Mouse (Mus musculus) fibroblast of lung, adult 2 months (primary cell): Measurements from ENCODE around the gene Ccdc57.
"Not testable (repeated sequence)": the region's sequence is repeated elsewhere in the genome, so short reads cannot be mapped to it uniquely, and the experiment has no call there.

Experiments
- DNase-seq: peaks from one replicate; pipeline ENCODE4 v3.0.0-alpha.2; 2011; ENCODE audit warnings: low read depth

The Ccdc57 gene

GRCm38 (mm10) chr11:120851582-120851981 lies 81.1 kb downstream of the Ccdc57 start:
- DNase-seq, result no peak

GRCm38 (mm10) chr11:120851132-120851531 lies 81.5 kb downstream of the Ccdc57 start:
- no peak for DNase-seq

- DNase-seq, result no peak
Measured at GRCm38 (mm10) chr11:120850331-120851030, 82.2 kb downstream of the Ccdc57 start.

- no peak for DNase-seq
Measured at GRCm38 (mm10) chr11:120846725-120847475, 85.8 kb downstream of the Ccdc57 start.

GRCm38 (mm10) chr11:120844329-120844728 lies 88.3 kb downstream of the Ccdc57 start:
- no peak for DNase-seq

GRCm38 (mm10) chr11:120833555-120834280 lies 99.0 kb downstream of the Ccdc57 start:
- DNase-seq, result no peak

DNA sequence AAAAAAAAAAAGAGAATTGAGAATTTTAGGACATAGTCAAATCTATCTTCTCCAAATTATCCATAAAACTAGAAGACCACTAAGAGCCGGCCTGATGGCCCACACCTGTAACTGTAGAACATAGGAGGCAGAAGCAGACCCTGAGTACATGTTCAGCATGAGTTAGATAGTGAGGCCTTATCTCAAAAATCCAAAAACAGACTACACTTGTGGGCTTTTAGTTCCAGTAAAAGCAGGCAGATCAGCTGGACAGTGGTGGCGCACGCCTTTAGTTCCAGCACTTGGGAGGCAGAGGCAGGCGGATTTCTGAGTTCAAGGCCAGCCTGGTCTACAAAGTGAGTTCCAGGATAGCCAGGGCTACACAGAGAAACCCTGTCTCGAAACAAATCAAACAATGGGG lies 99.7 kb downstream of the Ccdc57 start:
- DNase-seq, result not testable (repeated sequence)

GRCm38 (mm10) chr11:120831659-120832440 lies 100.8 kb downstream of the Ccdc57 start:
- no peak for DNase-seq

DNA sequence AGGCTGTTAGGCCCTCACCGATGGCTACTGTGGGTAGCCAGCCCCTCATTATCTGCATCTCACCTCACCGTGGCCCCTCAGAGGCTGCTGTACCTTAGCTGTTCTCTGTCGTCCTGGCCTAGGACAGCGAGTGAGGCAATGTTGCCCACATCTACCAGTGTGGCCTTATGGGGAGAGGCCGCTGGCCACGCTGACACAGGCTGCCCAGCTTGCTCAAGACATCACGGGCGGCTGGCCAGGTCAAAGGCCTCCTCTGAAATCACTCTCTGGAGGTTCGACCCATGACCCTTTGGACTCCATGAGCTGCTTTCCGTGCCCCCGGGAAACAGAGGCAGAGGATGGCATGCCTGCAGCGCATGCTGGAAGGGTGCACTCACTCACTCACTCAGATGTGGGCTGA lies 102.0 kb downstream of the Ccdc57 start:
- DNase-seq, result no peak

GRCm38 (mm10) chr11:120829757-120830532 lies 102.7 kb downstream of the Ccdc57 start:
- no peak for DNase-seq

GRCm38 (mm10) chr11:120828416-120828815 lies 104.3 kb downstream of the Ccdc57 start:
- DNase-seq, result no peak

GRCm38 (mm10) chr11:120826016-120826953 lies 106.4 kb downstream of the Ccdc57 start:
- no peak for DNase-seq

DNA sequence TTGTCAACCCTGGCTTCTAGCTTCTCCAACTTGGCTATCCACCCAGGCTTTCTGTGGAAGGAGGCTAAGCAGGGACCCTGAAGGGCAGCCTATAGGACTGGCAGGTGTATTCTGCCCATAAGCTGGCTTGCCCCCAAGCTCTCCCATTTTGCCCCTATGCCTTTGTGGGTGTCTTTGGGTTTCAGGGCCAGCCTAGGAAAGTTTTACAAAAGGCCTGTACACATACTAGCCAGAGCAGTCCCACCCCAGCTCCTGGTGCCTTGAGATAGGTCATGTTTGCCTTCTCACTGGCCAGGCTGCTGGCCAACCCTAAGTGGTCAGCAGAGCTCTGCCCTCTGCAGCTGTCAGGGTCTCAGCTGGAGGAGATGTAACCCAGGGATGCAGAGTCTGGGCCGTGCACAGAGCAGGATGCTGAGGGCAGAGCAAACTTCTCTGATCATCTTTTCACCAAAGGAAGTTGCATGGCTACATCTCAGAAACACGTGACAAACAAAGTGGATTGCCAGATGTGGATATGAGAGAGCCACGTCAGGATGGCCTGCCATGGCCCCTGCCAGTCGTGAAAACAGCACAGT lies 107.3 kb downstream of the Ccdc57 start:
- no peak for DNase-seq

GRCm38 (mm10) chr11:120824787-120825288 lies 107.8 kb downstream of the Ccdc57 start:
- no peak for DNase-seq

DNA sequence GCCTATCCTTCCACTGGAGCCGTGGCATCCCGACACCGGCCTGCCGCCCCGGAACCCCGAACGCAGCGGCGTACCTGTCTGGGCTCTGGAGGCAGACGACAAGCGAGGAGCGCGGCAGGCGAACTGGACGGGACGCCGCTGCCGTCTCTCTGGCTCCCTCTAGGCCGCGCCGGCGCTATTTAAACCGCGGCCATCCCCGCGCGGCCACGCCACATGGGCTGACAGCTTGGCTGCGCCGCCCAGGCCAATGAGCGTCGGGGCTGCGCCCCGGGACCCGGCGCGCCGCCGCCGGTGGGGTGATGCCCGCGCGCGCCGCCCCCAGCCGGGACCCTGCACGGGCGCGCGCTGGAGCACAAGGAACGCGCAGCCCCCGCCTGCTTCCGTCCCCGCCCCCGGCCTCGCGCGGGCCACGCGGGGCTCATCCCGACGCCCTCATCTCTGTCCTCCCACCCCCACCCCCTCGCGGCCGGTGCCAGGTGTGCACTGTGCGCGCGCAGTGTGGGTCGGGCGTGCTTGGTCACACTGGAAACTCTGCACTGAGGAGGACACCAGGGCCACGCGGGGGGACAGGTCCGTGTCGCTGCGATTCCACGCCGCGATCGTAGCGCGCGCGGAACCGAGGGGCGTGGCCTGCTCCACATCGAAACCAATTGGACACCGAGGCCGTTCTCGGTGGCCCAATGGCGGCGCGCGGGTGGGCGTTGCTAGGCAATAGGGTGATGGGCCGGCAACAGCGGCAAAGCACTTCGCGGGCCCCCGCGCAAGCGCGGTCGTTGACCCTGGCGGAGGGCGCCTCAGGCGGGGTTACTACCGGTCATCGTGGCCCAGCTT lies 108.5 kb downstream of the Ccdc57 start, which contains the start of gene Fasn:
Fasn (minus strand) TSS at position 592 of the 831 bp plus-strand sequence.
- peak; percentile 85 for DNase-seq

GRCm38 (mm10) chr11:120823551-120823947 lies 109.1 kb downstream of the Ccdc57 start:
- no peak for DNase-seq

DNA sequence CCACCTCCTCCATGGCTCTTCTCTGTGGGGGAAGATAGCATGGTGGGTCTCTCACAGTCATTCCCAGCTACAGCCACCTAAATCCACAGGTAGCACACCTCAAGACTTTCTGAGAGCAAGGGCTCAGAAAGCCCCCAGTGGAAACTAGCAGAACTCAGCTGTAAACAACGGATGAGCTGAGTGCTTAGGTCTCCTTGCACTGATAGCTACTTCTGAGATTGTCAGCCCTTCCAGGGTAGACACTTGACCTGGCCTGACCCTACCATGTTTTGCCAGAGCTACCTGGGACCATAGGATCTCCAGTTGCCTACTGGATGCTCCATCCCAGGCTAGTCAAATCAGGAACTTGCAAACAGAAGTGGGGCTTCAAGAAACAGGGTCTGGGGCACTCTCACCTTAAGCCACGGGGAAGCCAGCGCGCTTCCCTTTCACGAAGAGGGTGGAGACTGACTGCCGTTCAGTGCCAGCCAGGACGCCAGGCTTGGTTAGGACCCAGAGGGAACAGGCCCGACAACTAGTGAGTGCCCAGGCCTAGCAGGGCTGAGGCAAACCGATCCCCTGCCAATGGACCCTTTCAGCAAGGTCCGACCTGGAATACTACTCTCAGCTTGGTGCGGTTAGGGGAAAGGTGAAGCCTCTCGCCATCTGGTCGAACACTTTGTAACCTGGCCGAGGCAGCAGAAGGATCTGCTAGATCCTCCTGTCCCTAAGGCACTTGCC lies 109.7 kb downstream of the Ccdc57 start:
- DNase-seq, result no peak

GRCm38 (mm10) chr11:120822321-120822720 lies 110.4 kb downstream of the Ccdc57 start:
- no peak for DNase-seq
